Mouse (Mus musculus): Measurements from ENCODE around the gene Ppp3r2. TPM values are rescaled to one million over a fixed set of nuclear protein-coding genes. Genes with fewer than 3 reads are reported as not detected.

Gene Ppp3r2
- polyA plus RNA-seq, 1 experiment from 2014 or later = 0.18 TPM

- H3K27ac ChIP-seq (replicated peaks) = no peak overlapping the region
- no peaks in the 10 kb centered on the region for H3K27me3 ChIP-seq
- no peak overlapping the region for H3K9ac ChIP-seq
- H3K4me2 ChIP-seq = no peak overlapping the region
- peaks cover 77% of the 10 kb centered on the region for H3K36me3 ChIP-seq
- H3K4me3 ChIP-seq = no peak overlapping the region
- no peak for ATAC-seq (ENCODE audit: low read depth)
- H3K9me3 ChIP-seq = no peaks in the 10 kb centered on the region
- 81% methylated on average over 2 of the region's 2 CpGs for WGBS
- H3K4me1 ChIP-seq (replicated peaks) = no peaks in the 10 kb centered on the region
These were observed 41.9 kb downstream of the Ppp3r2 start for GRCm38 (mm10) chr4:49639913-49640312.

- ATAC-seq (ENCODE audit: low read depth) = no peak
- peaks cover 66% of the 10 kb centered on the region for H3K36me3 ChIP-seq
- WGBS = 93% methylated on average over 11 of the region's 11 CpGs
- H3K27me3 ChIP-seq = no peaks in the 10 kb centered on the region
- no peak overlapping the region for H3K9ac ChIP-seq
- H3K4me1 ChIP-seq (replicated peaks) = peaks cover 19% of the 10 kb centered on the region
- no peak overlapping the region for H3K4me3 ChIP-seq
- H3K9me3 ChIP-seq = no peaks in the 10 kb centered on the region
- H3K27ac ChIP-seq (replicated peaks) = no peak overlapping the region
- H3K4me2 ChIP-seq = no peak overlapping the region
These were observed 44.0 kb downstream of the Ppp3r2 start for GRCm38 (mm10) chr4:49637821-49638220.

- H3K4me3 ChIP-seq = peak overlapping the region; percentile 88
- H3K36me3 ChIP-seq = peaks cover 29% of the 10 kb centered on the region
- peak overlapping the region; percentile 85 for H3K4me2 ChIP-seq
- no peaks in the 10 kb centered on the region for H3K27me3 ChIP-seq
- peak overlapping the region; percentile 94 for H3K27ac ChIP-seq (replicated peaks)
- peak; percentile 84 for ATAC-seq (ENCODE audit: low read depth)
- no peaks in the 10 kb centered on the region for H3K9me3 ChIP-seq
- peak overlapping the region; percentile 90 for H3K9ac ChIP-seq
- WGBS = under 1% methylated on average over 30 of the region's 30 CpGs
- peaks cover 23% of the 10 kb centered on the region for H3K4me1 ChIP-seq (replicated peaks)
These were observed 49.7 kb downstream of the Ppp3r2 start for GRCm38 (mm10) chr4:49632139-49632481.

- Histone ChIP-seq H3K4me3 (peak within 1 kb of the TSS; percentile 88), H3K4me2 (peak within 1 kb of the TSS; percentile 85), H3K27me3 (no peaks in the 10 kb centered on the region), H3K27ac (replicated peaks) (peak within 1 kb of the TSS; percentile 94), H3K9me3 (no peaks in the 10 kb centered on the region), H3K4me1 (replicated peaks) (peaks cover 23% of the 10 kb centered on the region), H3K36me3 (peaks cover 23% of the 10 kb centered on the region), H3K9ac (peak within 1 kb of the TSS; percentile 90)
- whole genome bisulfite sequencing = 4% methylated on average over 37 of the region's 37 CpGs
- peak; percentile 97 for ATAC-seq (ENCODE audit: low read depth)
These were observed 50.3 kb downstream of the Ppp3r2 start, which contains the start of gene Rnf20 for GRCm38 (mm10) chr4:49631319-49632138. Gene Rnf20 (plus strand): TSS chr4:49632006.

GRCm38 (mm10) chr4:49628941-49629340 lies 52.9 kb downstream of the Ppp3r2 start:
- WGBS = 82% methylated on average over 5 of the region's 5 CpGs
- no peak overlapping the region for H3K27ac ChIP-seq (replicated peaks)
- no peak for ATAC-seq (ENCODE audit: low read depth)

More at GRCm38 (mm10) chr4:49628941-49629340, 52.9 kb downstream of the Ppp3r2 start:
- H3K4me2 ChIP-seq = no peak overlapping the region
- no peaks in the 10 kb centered on the region; the same call in 1 of the 2 replicates for H3K36me3 ChIP-seq
- H3K4me3 ChIP-seq = no peak overlapping the region
- no peaks in the 10 kb centered on the region for H3K27me3 ChIP-seq
- H3K9me3 ChIP-seq = no peaks in the 10 kb centered on the region
- no peak overlapping the region for H3K9ac ChIP-seq
- peaks cover 15% of the 10 kb centered on the region for H3K4me1 ChIP-seq (replicated peaks)

Other genes with a start within 250 kb of the Ppp3r2 start
- gene Acnat1, start 208.1 kb downstream of the Ppp3r2 start, polyA plus RNA-seq (2015; fragmentation: Nextera tagmentation; extraction: Ambion mirVana) = not detected in 2 replicates
- 0.23 TPM in 1 of 2 replicates, not detected in the other for gene Baat, start 175.5 kb downstream of the Ppp3r2 start, polyA plus RNA-seq (2015; fragmentation: Nextera tagmentation; extraction: Ambion mirVana)
- 83.3 and 84.1 TPM in 2 replicates for gene Mrpl50, start 160.9 kb downstream of the Ppp3r2 start, polyA plus RNA-seq (2015; fragmentation: Nextera tagmentation; extraction: Ambion mirVana)
- gene Zfp189, start 160.8 kb downstream of the Ppp3r2 start, polyA plus RNA-seq (2015; fragmentation: Nextera tagmentation; extraction: Ambion mirVana) = 11.1 and 13.0 TPM in 2 replicates
- gene Aldob, start 132.5 kb downstream of the Ppp3r2 start, polyA plus RNA-seq (2015; fragmentation: Nextera tagmentation; extraction: Ambion mirVana) = 0.46 TPM in 1 of 2 replicates, not detected in the other
- gene Tmem246, start 84.1 kb downstream of the Ppp3r2 start, polyA plus RNA-seq (2015; fragmentation: Nextera tagmentation; extraction: Ambion mirVana) = 59.6 and 67.2 TPM in 2 replicates
- 49.1 and 52.9 TPM in 2 replicates for gene Rnf20, start 50.0 kb downstream of the Ppp3r2 start, polyA plus RNA-seq (2015; fragmentation: Nextera tagmentation; extraction: Ambion mirVana)
- 10.9 and 11.4 TPM in 2 replicates for gene Grin3a, start 163.7 kb upstream of the Ppp3r2 start, polyA plus RNA-seq (2015; fragmentation: Nextera tagmentation; extraction: Ambion mirVana)

Measured in neural tube, embryonic 13.5 days (tissue).